Mouse (Mus musculus) CH12F3 (cell line): ENCODE measurements around the gene Dnajc8.

ENCODE experiments used
- in situ Hi-C: fragments of 300-500 bp; cut with MboI; formaldehyde crosslinking; loops from 2 replicates; pipeline ENCODE4 v1.14.3; 2020; ENCODE audit warnings: low sequenced_read_pairs

The Dnajc8 gene

DNA sequence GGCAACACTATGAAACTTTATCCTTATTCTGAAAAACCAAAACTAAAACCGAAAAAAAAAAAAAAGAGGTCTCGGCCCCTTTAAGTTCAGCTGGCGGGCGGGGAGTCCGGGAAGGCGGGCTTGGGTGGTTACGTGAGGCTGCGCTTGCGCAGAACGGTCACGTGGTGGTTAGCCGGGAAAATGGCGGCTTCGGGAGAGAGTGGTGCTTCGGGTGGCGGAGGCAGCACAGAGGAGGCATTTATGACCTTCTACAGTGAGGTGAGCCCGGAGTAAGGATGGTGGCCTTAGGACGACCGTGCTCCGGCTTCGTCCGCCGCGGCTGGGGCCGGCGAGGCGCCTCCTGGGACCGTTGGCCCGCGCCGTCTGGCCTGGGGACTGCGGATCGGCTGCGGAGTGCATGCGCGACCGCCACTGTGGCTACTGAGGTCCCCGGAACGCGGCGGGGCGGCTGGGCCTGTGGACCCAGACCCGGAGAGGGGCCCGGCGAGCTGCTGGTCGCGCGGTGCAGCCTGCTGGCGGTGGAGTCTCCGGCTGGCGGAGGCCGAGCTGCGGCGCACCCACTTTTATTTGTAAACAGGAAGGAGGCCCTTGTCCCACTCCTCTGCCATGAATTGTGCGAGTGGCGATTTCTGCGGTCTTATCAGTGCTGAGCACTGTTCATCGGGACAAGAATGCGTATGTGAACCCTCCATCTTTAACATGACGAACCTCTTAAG is at the start of gene Dnajc8:
Dnajc8 (plus strand) TSS at position 145 of the 716 bp plus-strand sequence.
- in situ Hi-C loops: no loop called here

DNA sequence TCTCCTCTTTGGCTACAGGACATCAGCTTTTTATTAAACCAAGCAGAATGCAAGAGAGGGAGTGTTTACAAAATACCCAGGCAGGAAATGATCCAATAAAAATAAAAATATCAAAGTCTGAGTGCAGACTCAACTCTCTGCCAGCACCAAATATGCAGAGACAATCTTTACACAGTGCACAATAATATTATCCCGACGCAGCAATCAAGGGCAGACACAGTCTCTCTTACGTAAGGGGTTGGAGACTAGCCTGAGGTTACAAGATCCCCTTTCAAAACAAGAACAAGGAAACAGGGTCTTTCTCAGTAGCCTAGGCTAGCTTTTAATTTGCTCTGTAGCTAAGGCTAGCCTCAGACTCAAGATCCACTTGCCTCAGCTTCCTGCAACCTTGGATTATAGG is 46.8 kb upstream of the Dnajc8 start:
- in situ Hi-C loops: no loop called here

DNA sequence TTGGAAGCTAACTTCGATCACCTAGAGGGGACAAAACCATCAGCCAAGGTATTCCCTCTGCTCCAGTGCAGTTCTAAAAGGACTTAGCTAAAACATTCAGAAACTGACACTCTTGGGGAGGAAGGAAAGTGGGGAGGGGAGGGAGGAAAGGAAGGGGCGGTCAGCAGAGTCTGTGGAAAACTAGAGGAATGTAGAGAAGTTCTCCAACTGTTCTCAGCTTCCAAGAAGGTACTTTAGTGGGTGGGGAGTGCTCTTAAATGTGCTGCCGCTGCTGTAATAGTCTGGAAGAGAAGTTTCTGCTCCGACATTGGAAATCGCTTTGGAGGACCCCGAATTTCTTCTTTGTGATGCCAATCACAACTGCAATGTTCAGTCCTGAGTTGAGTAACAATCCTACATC is 46.4 kb upstream of the Dnajc8 start:
- in situ Hi-C loops: no loop called here

DNA sequence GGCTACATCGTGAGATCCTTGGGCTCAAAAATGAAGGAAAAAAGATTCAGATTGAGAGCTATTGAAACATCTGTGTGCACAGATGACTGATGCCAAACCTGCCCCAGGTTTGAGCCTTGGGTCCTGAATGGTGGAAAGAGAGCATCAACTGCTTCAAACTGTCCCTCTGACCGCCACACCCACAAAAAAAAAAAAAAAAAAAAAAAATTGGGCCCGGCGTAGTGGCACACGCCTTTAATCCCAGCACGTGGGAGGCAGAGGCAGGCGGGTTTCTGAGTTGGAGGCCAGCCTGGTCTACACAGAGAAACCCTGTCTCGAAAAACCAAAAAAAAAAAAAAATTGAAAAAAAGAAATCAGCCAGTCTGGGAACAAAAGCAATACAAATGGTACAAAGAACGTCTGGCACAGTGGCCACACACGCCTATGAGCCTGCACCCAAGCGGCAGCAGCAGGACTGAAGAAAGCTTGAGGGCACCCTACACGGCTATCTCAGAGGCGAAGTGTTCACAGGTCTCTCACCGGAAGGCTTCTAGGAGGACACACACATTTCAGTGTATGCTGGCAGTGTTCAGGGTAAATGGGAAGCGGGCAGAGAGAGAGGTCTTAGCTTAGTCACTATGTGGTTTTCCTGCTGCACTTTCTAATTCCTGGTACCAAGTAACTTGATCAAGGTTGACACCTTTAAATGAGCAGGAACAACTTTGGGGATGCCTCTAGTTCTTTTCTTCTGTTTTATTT is 44.9 kb upstream of the Dnajc8 start:
- in situ Hi-C loops: no loop called here

DNA sequence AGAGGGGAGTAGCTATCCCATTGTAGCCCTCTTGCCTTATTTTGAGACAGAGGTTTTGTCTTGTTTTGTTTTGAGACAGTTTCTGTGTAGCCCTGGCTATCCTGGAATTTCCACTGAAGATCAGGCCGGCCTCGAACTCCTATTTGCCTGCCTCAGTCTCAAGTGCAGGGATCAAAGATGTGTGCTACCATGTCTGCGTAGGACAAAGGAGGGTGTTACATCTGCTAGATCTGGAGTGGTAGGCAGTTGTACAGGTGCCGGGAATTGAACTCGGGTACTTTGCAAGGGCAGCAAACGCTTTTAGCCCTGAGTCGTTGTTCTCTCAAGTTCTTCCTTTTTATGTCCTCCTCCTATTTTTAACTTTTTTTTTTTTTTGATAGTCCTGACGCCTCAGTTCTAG is 44.3 kb upstream of the Dnajc8 start:
- in situ Hi-C loops: no loop called here

DNA sequence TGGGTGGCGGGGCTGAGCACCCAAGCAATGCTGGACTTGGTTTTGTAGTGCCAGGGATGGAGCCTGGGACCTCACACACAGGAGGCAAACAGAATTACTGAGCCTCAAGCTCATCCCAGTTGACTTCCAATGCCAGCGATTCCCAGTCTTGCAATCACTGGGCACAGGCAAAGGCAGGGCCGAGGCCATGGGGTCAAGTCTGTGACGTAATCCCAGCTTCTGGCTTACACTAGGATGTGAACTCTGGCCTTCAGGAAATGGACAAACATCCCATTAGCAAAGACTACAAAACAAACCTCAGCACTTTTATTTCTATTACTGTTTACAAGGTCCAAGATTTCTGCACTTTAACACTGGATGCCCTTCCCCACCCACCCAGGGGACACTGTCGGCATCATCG is 43.6 kb upstream of the Dnajc8 start:
- in situ Hi-C loops: no loop called here

GRCm38 (mm10) chr4:132492178-132493060 is 42.9 kb upstream of the Dnajc8 start:
- in situ Hi-C loops: no loop called here

GRCm38 (mm10) chr4:132494271-132494918 is 41.0 kb upstream of the Dnajc8 start:
- in situ Hi-C loops: no loop called here

DNA sequence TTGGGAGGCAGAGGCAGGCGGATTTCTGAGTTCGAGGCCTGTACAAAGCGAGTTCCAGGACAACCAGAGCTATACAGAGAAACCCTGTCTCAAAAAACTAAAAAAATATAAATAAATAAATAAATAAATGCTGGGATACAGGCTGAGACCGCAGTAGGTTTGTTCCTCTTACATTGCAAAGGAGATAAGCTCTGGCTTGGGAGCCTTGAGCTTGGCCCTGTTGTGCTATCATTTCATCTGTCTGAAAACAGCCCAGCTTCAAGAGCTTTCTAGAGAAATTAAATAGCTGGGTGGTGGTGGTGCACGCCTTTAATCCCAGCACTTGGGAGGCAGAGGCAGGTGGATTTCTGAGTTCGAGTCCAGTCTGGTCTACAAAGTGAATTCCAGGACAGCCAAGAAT is 33.7 kb upstream of the Dnajc8 start:
- in situ Hi-C loops: no loop called here

DNA sequence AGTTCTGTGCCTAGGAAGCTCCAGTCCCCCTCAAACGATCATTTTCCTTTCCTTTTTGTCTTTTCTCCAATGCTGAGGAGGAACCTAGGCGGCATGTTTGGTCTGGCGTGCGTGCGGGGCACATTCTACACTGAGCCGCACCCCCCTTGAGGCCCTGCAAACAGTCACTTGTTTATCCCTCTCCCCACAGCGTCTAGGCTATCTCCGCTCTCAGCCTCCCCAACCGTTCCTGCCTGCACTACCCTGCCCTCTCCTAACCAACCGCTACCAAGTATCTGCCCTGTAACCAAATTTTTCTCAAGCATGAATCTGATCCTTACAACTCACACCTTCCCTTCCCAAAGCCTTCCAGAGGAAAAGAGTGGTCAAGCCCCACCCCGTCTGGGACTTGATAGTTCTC is 32.0 kb upstream of the Dnajc8 start:
- in situ Hi-C loops: no loop called here

DNA sequence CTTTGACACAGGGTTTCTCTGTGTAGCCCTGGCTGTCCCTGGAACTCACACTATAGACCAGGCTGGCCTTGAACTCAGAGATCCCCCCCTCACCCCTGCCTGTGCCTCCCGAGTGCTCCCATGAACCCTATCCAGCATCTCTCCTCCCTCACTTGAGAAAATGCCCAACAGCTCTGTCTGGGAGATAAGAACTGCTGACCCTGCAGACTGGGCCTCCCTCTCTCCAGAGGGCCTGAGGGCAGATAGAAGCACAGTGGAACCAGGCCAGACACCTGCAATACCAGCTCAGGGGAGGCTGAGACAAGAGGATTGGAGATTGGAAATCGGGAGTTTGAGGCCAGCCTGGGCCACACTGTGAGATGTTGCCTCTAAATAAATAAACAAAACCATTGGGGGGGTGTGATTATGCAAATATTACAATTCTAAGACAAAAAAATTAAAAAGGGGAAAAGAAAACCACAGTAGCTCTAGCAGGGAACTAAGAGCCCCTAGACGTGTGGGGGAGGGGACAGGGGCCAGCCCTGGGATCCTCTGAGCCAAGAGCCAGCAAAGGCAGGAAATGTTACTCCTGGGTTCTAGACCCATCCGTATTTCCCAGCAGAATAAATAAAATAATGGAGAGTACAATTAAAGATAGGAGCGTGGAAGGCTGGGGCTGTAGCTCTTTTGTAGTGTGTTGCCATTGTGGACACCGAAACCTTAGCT is 30.2 kb upstream of the Dnajc8 start:
- in situ Hi-C loops: no loop called here

DNA sequence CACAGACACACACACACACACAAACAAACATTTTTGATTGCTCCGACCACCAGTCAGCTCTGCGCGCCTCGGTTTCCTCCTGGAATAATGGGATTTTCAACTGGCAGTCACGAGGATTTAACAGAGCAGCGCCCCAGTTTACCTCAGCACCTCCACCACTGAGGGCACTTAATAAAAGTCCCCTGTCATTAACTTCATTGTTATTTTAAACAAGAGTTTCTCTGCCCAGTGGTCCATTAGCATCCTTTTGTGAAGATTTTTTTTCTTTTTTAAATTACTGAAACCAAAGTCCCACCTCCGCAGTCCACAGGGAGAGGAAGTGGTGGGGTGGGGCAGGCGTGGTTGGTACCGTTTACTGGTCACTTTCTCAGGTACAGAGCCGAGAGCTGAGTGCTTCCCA is 29.6 kb upstream of the Dnajc8 start:
- in situ Hi-C loops: no loop called here

DNA sequence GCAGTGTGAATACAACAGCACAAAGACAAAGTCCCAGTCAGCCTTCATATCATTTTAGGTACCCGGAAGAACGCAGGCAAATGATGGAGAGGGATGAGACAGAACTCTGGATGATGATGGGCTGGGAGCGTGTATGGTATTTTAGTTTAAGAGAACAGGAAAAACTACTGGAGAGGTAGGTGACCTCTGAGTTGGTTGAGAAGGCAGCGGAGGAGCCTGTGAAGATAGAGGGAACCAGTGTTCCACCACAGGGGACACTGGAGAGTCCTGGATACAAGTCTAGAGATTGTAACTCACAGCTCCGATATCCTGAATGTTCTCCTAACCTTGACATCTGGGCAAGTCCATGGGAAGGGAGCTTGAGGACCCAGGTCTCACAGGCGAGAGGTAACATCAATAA is 29.1 kb upstream of the Dnajc8 start:
- in situ Hi-C loops: no loop called here

DNA sequence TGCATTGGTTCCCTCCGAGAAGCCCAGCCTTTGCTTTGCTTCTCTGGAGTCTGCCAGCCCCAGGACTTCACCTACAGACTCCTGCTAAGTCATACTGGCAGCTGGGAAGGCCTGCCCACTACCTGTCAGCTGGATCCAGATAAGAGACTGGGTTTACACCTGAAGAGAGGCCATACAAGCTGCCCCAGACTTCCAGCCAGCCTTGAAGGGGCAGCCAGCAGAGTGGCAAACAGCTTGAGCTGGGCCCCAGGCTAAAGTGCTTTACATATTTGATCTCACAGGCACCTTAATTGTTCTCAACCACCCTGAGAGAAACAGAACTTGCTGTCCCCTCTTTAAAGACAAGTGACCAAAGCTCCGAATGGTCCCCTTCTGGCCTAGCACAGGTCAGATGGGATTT is 28.1 kb upstream of the Dnajc8 start:
- in situ Hi-C loops: no loop called here

GRCm38 (mm10) chr4:132509621-132510296 is 25.6 kb upstream of the Dnajc8 start:
- in situ Hi-C loops: no loop called here

DNA sequence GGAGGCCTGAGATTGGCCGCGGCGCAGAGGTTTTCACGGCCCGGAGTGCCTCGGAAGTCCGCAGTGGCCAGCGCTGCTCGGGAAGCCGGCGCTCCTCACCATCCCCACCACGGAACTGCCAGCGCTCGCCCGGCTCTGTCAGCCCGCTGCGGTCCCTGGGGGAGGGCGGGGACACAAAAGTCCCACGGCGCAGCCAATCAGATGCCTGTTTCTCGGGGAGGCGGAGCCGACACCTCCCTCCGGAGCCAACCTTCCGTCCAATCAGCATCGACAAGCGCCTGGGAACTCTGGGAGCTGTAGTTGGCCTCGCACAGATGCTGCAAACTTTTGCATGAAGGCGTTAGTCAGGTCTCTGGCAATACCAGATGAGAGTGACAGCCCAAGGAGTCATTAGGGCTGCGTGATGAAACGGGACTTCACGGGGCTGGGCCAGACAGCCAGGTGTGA is 25.0 kb upstream of the Dnajc8 start, which contains the start of gene Sesn2:
Sesn2 (minus strand) TSS at position 150 of the 447 bp plus-strand sequence.
- in situ Hi-C loops: no loop called here

DNA sequence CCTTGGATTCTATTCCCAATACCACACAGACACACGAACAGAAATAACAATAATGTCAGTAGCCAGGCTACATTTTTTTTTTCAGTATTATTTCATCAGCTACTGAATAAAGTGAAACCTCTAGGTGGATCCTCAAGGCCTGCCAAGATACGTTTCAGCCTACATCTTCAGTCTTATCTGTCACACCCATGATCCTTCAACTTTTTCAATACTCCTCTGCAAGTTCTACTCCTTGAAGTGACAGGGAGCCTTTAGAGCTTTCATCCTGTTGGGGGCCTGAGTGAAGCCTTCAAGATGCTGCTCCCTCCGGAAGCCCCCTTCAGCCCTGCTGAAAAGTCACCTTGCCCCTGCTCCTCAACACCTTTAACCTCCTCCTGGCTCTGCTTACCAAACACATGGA is 23.3 kb upstream of the Dnajc8 start:
- in situ Hi-C loops: no loop called here

GRCm38 (mm10) chr4:132513395-132514273 is 21.7 kb upstream of the Dnajc8 start:
- in situ Hi-C loops: no loop called here
